Mouse (Mus musculus) hindbrain, embryonic 16.5 days (tissue): ENCODE measurements at regions not wholly inside any gene's neighbourhood (a gene's known extent, or its start where the extent isn't known, plus 50 kb on each side); places are given as distances from the start of the nearest gene placed in this dataset.
A peak's percentile ranks its signal among the peaks of the same experiment; 100 is the strongest.

Experiments used
- ATAC-seq: fragments of 200-750 bp; cut with Nextera tagmentation; 2 replicates; pipeline ENCODE4 v1.8.0; 2017; ENCODE audit warnings: moderate TSS enrichment, moderate library complexity
- H3K27ac ChIP-seq: fragments of 300-500 bp; sonication (generic); 2 replicates; pipeline ENCODE4 v1.5.1; 2014; ENCODE audit warnings: low read depth, mild to moderate bottlenecking, control low read depth, low read length, moderate library complexity
- H3K27me3 ChIP-seq: fragments of 300-500 bp; sonication (generic); replicated peaks from 2 replicates; pipeline ENCODE4 v1.6.1; 2014; ENCODE audit warnings: low read length; ENCODE audit not compliant: control insufficient read depth, insufficient read depth
- H3K36me3 ChIP-seq: fragments of 300-500 bp; sonication (generic); 2 replicates; pipeline ENCODE4 v1.6.1; 2014; ENCODE audit warnings: mild to moderate bottlenecking, low read length, moderate library complexity, mixed read lengths; ENCODE audit not compliant: control insufficient read depth, insufficient read depth
- H3K4me1 ChIP-seq: fragments of 300-500 bp; sonication (generic); 2 replicates; pipeline ENCODE4 v1.6.1; 2014; ENCODE audit warnings: low read depth, low read length; ENCODE audit not compliant: control insufficient read depth, insufficient read depth
- H3K4me2 ChIP-seq: fragments of 300-500 bp; sonication (generic); 2 replicates; pipeline ENCODE4 v1.6.1; 2014; ENCODE audit warnings: mild to moderate bottlenecking, low read length, control low read depth, moderate library complexity
- H3K4me3 ChIP-seq: fragments of 300-500 bp; sonication (generic); 2 replicates; pipeline ENCODE4 v1.5.1; 2014; ENCODE audit warnings: mild to moderate bottlenecking, low read length, control low read depth, moderate library complexity
- H3K9ac ChIP-seq: fragments of 300-500 bp; sonication (generic); 2 replicates; pipeline ENCODE4 v1.6.1; 2014; ENCODE audit warnings: low read depth, mild to moderate bottlenecking, control low read depth, low read length, moderate library complexity
- H3K9me3 ChIP-seq: fragments of 300-500 bp; sonication (generic); 2 replicates; pipeline ENCODE4 v1.6.1; 2014; ENCODE audit warnings: mild to moderate bottlenecking, low read length, moderate library complexity; ENCODE audit not compliant: control insufficient read depth
- WGBS: fragments of 180-500 bp; shearing (Covaris S2); extraction: QIAGEN DNeasy Blood & Tissue Kit; methylation state at CpG from one replicate; pipeline ENCODE4 v1.1.7; 2014; 5-methylcytosine and 5-hydroxymethylcytosine counted together

GRCm38 (mm10) chr2:138640654-138641053, 384.3 kb downstream of the Btbd3 start:
- no peaks in the 10 kb centered on the region for H3K36me3 ChIP-seq

GRCm38 (mm10) chr2:138641335-138641734, 385.0 kb downstream of the Btbd3 start:
- Histone ChIP-seq H3K4me3 (no peak overlapping the region), H3K4me2 (no peak overlapping the region), H3K27ac (no peak overlapping the region), H3K9me3 (no peaks in the 10 kb centered on the region), H3K27me3 (no peaks in the 10 kb centered on the region), H3K4me1 (no peaks in the 10 kb centered on the region), H3K9ac (no peak overlapping the region), H3K36me3 (no peaks in the 10 kb centered on the region)
- ATAC-seq = no peak
- 72% methylated on average over 1 of the region's 1 CpGs for WGBS

More at GRCm38 (mm10) chr2:138640654-138641053, 384.3 kb downstream of the Btbd3 start:
- Histone ChIP-seq H3K4me3 (no peak overlapping the region), H3K9ac (no peak overlapping the region), H3K4me2 (no peak overlapping the region), H3K9me3 (no peaks in the 10 kb centered on the region), H3K27ac (no peak overlapping the region), H3K27me3 (no peaks in the 10 kb centered on the region), H3K4me1 (no peaks in the 10 kb centered on the region)
- no peak for ATAC-seq
- 98% methylated on average over 2 of the region's 2 CpGs for WGBS

DNA sequence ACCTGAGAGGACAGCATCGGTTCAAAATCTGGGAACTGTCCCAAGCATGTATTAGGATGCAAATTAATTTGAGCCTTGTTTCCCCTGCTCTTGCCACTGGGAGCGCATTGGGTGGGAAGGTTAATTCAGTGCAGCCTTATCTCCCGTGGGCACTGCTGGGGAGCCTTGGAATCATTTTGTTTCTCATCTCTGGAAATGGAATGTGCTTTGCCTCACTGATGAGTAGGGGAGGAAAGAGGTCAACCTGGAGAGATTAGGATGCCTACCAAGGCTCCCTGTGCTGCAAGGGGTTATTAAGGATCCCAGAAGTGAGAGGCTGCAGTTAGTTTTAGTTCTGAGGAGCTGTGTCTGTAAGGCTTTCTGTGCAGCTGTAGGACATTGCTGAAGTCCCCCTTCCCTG, 392.3 kb downstream of the Btbd3 start:
- Histone ChIP-seq H3K27ac (no peak overlapping the region), H3K4me1 (no peaks in the 10 kb centered on the region), H3K9ac (no peak overlapping the region), H3K27me3 (no peaks in the 10 kb centered on the region), H3K9me3 (no peaks in the 10 kb centered on the region), H3K4me3 (no peak overlapping the region), H3K36me3 (no peaks in the 10 kb centered on the region), H3K4me2 (no peak overlapping the region)
- no peak for ATAC-seq
- WGBS = 26% methylated on average over 3 of the region's 3 CpGs

DNA sequence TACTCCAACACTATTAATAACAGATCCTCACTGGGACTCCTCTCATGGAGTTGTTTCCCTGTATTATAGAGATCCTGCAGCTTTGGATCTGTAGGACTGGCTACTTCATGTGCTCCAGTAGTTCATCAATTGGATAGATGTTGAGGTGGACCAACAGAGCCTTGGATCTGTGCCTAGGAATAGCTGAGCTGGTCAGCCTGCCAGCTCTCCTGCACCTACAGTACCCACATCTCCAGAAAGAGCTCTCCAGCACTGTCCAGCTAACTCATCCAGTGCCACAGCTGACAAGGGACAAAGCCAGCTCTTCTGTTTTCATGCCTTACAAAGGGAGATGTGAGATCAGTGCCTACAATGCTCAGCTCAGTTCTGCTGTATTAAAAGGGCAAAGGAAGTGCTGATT, 403.0 kb downstream of the Btbd3 start:
- H3K27ac ChIP-seq = no peak overlapping the region
- H3K9me3 ChIP-seq = no peaks in the 10 kb centered on the region
- no peaks in the 10 kb centered on the region for H3K36me3 ChIP-seq
- H3K4me3 ChIP-seq = no peak overlapping the region
- ATAC-seq = no peak
- H3K4me2 ChIP-seq = no peak overlapping the region
- no peak overlapping the region for H3K9ac ChIP-seq
- H3K4me1 ChIP-seq = no peaks in the 10 kb centered on the region
- no peaks in the 10 kb centered on the region for H3K27me3 ChIP-seq

- Histone ChIP-seq H3K27ac (no peak overlapping the region), H3K4me2 (no peak overlapping the region), H3K27me3 (no peaks in the 10 kb centered on the region), H3K9ac (no peak overlapping the region; the same call in 1 of the 2 replicates), H3K9me3 (no peaks in the 10 kb centered on the region), H3K4me1 (no peaks in the 10 kb centered on the region), H3K36me3 (no peaks in the 10 kb centered on the region), H3K4me3 (no peak overlapping the region)
- ATAC-seq = no peak
Observed at GRCm38 (mm10) chr2:138670307-138670706, 413.9 kb downstream of the Btbd3 start.

DNA sequence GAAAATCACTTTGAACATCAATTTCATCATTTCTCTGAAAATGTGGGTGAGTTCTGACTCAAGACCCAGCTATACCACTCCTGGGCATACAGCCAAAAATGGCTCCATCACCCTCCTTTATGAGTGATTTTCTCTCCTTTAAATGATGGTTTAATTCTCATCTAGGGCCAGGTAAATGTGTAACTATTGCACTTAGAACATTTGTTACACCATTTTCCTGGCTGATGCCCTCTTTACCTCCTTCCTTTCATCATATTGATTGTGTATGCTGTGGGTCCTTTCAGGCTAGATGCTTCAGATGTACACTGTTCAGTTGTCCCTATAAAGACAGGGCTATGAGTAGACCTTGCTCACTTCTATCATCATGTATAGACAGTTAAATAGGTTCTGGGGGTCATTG, 418.4 kb downstream of the Btbd3 start:
- no peak for ATAC-seq
- H3K36me3 ChIP-seq = no peaks in the 10 kb centered on the region

DNA sequence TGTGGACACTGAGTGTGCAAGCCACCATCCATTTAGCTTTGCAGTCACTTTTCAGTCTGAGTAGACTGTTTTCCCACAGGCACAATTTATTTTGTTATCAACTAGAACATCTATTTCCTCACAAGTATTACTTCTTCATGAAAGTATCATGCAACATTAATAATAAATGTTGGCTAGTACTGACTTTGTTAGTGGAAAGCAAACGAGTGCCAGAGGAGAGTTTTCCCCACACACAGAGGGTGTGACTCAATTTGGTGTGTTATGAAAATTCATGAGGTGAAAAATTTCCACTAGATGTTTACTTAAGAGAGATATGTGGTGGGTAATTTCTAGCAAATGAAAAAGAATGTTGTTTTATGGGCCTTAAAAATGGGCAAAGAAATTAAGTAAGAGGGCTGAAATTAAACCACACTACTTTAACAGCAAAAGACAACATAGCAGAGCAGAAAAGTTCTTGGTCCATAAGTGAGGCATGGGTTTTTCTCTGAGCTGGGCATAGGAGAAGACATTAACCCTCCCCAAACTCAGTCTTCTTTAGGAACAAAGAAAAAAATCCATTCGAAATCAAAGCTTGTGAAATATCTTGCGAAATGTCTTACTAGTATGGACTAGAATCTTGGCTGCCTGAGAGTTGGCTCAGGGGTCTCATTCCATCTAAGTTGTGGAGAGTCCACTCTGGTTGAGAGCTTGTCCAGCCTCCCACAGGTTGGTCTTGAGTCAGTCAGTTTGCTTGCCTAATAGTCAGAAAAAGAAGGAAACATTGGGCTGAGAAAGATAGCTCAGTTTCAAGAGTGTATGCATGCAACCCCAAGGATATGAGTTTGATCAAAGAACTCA, 419.1 kb downstream of the Btbd3 start:
- no peak for ATAC-seq
- Histone ChIP-seq H3K4me3 (no peak overlapping the region), H3K27me3 (no peaks in the 10 kb centered on the region), H3K4me2 (no peak overlapping the region), H3K9ac (no peak overlapping the region), H3K27ac (no peak overlapping the region), H3K36me3 (no peaks in the 10 kb centered on the region), H3K9me3 (no peaks in the 10 kb centered on the region), H3K4me1 (no peaks in the 10 kb centered on the region)
- WGBS = 80% methylated on average over 3 of the region's 3 CpGs

More for the DNA sequence above, 418.4 kb downstream of the Btbd3 start:
- Histone ChIP-seq H3K4me1 (no peaks in the 10 kb centered on the region), H3K9ac (no peak overlapping the region), H3K4me3 (no peak overlapping the region), H3K4me2 (no peak overlapping the region), H3K27me3 (no peaks in the 10 kb centered on the region), H3K27ac (no peak overlapping the region), H3K9me3 (no peaks in the 10 kb centered on the region)

- Histone ChIP-seq H3K4me3 (no peak overlapping the region), H3K4me1 (no peaks in the 10 kb centered on the region), H3K36me3 (no peaks in the 10 kb centered on the region), H3K27ac (no peak overlapping the region), H3K27me3 (no peaks in the 10 kb centered on the region), H3K4me2 (no peak overlapping the region), H3K9ac (no peak overlapping the region), H3K9me3 (no peaks in the 10 kb centered on the region)
- peak; percentile 77 for ATAC-seq
Observed at GRCm38 (mm10) chr2:138688140-138688871, 431.9 kb downstream of the Btbd3 start.

DNA sequence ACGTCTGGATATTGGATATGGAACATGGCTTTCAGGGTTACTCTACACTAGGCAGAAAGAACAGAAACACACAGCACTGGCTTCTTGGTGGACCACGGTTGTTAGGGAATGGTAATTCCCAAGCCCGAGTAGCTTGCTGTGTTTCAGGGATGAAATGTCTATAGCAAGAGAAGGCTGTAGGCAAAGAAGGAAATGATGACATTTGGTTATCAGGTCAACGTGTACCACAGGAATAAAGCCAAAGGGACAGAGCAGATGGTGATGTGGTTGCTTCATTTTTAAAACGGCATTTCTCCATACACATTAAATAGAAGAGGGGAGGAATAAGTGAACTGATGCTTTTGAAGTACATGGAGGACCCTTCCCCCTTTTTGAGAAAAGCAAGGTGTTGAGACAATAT, 433.1 kb downstream of the Btbd3 start:
- WGBS = 92% methylated on average over 5 of the region's 5 CpGs
- no peaks in the 10 kb centered on the region for H3K27me3 ChIP-seq
- no peak for ATAC-seq

More for the DNA sequence above, 433.1 kb downstream of the Btbd3 start:
- Histone ChIP-seq H3K9me3 (no peaks in the 10 kb centered on the region), H3K9ac (no peak overlapping the region), H3K36me3 (no peaks in the 10 kb centered on the region), H3K27ac (no peak overlapping the region), H3K4me2 (no peak overlapping the region), H3K4me1 (no peaks in the 10 kb centered on the region), H3K4me3 (no peak overlapping the region)
